Mouse (Mus musculus) bone marrow, adult 2 months (tissue): ENCODE measurements at regions not wholly inside any gene's neighbourhood (a gene's known extent, or its start where the extent isn't known, plus 50 kb on each side); places are given as distances from the start of the nearest gene placed in this dataset.

ENCODE experiments used
- CTCF ChIP-seq: fragments of 200-500 bp; IDR thresholded peaks from 2 replicates; pipeline ENCODE4 v1.5.1; 2011; ENCODE audit warnings: low read length, control low read depth; ENCODE audit not compliant: control insufficient read depth, insufficient read depth
- POLR2A ChIP-seq: fragments of 200-500 bp; IDR thresholded peaks from 2 replicates; pipeline ENCODE4 v1.6.1; 2011; ENCODE audit warnings: low read depth, mild to moderate bottlenecking, control low read depth, low read length, borderline replicate concordance; ENCODE audit not compliant: control insufficient read depth

- TF ChIP-seq POLR2A (no peak), CTCF (no peak)
Measured at GRCm38 (mm10) chr11:24677016-24677415, 599.2 kb downstream of the Bcl11a start.
